9 mouse cellular contexts compared by ENCODE assay signal in genomic region chr9:120776456-120777001, GRCm38 (mm10).
DNase-seq lines count a peak whose midpoint lies in the region; ATAC-seq lines count a peak whose summit lies in the region.
"Had no signal": no experiment of that assay in that cellular context is flagged by ENCODE, and none has a peak within 500 bp of the region (broad histone marks: within the 10 kb centered on the region; RNA-seq: fewer than 3 reads in every experiment).

No protein-coding gene starts in this region.

- no peak overlapping the region for H3K9ac ChIP-seq in heart, embryonic 11.5 days (ENCODE audit: low read depth, low read length)
- H3K9ac ChIP-seq in midbrain, embryonic 11.5 days (ENCODE audit: low read length): no peak overlapping the region
- H3K9ac ChIP-seq: hindbrain, embryonic 15.5 days had no signal

- H3K4me2 ChIP-seq in heart, embryonic 11.5 days: no peak overlapping the region
- no peak overlapping the region for H3K4me2 ChIP-seq in midbrain, embryonic 11.5 days
- H3K4me2 ChIP-seq: hindbrain, embryonic 15.5 days had no signal

- H3K4me3 ChIP-seq in heart, embryonic 11.5 days (ENCODE audit: low read depth, low read length): no peak overlapping the region
- no peak overlapping the region for H3K4me3 ChIP-seq in midbrain, embryonic 11.5 days (ENCODE audit: low read depth, low read length)
- H3K4me3 ChIP-seq: hindbrain, embryonic 15.5 days had no signal

- DNase-seq in adrenal gland, adult 18-20 months (ENCODE audit: low spot score in 2 of 2): peak; percentile 38 to 40
- peak; percentile 94 for DNase-seq in large intestine, adult 2 months (ENCODE audit: low read depth, low spot score)
- DNase-seq in right cerebral cortex, postnatal 25 days: no peak
- no peak for DNase-seq in spleen, postnatal 14 days (ENCODE audit: low spot score in 2 of 2)
- no peak for DNase-seq in midbrain, embryonic 11.5 days (ENCODE audit: low spot score, missing footprints)

- ATAC-seq in CD4-positive, CD25-positive, alpha-beta regulatory T cell, adult 4 months: peak; percentile 93
- no peak for ATAC-seq in heart, embryonic 11.5 days (replicated peaks; ENCODE audit: insufficient number of reproducible peaks, low FRiP score, low TSS enrichment)
- ATAC-seq in megakaryocyte-erythroid progenitor cell, adult 5-6 weeks (replicated peaks; ENCODE audit: low FRiP score, low TSS enrichment, poor library complexity, severe bottlenecking): peak; percentile 72
- ATAC-seq in midbrain, embryonic 11.5 days (ENCODE audit: low FRiP score): no peak

- no peaks in the 10 kb centered on the region for H3K9me3 ChIP-seq in heart, embryonic 11.5 days (replicated peaks; ENCODE audit: control insufficient read depth, low read length)
- no peaks in the 10 kb centered on the region for H3K9me3 ChIP-seq in midbrain, embryonic 11.5 days (ENCODE audit: control insufficient read depth, low read length)
- H3K9me3 ChIP-seq: hindbrain, embryonic 15.5 days had no signal

- peaks cover 23% of the 10 kb centered on the region for H3K4me1 ChIP-seq in heart, embryonic 11.5 days (ENCODE audit: control insufficient read depth, insufficient read depth, low read length)
- no peaks in the 10 kb centered on the region for H3K4me1 ChIP-seq in midbrain, embryonic 11.5 days (ENCODE audit: control insufficient read depth, insufficient read depth, low read length)
- H3K4me1 ChIP-seq: hindbrain, embryonic 15.5 days had no signal

- no peaks in the 10 kb centered on the region for H3K36me3 ChIP-seq in heart, embryonic 11.5 days (ENCODE audit: control insufficient read depth, insufficient read depth, low read length)
- H3K36me3 ChIP-seq in midbrain, embryonic 11.5 days (ENCODE audit: control insufficient read depth, insufficient read depth, low read length): no peaks in the 10 kb centered on the region
- H3K36me3 ChIP-seq: hindbrain, embryonic 15.5 days had no signal

- no peaks in the 10 kb centered on the region for H3K27me3 ChIP-seq in heart, embryonic 11.5 days (ENCODE audit: control insufficient read depth, insufficient read depth, low read length)
- H3K27me3 ChIP-seq in midbrain, embryonic 11.5 days (ENCODE audit: control insufficient read depth, insufficient read depth, low read length): no peaks in the 10 kb centered on the region
- H3K27me3 ChIP-seq: hindbrain, embryonic 15.5 days had no signal

- 17% methylated on average over 4 of the region's 4 CpGs for WGBS in heart, embryonic 11.5 days (ENCODE audit: insufficient replicate concordance)
- 3% methylated on average over 4 of the region's 4 CpGs for WGBS in large intestine, adult 2 months
- 76% methylated on average over 4 of the region's 4 CpGs for WGBS in midbrain, embryonic 11.5 days

- H3K27ac ChIP-seq in heart, embryonic 11.5 days (ENCODE audit: low read depth, low read length): peak overlapping the region; percentile 52; the same call in 1 of the 2 replicates
- H3K27ac ChIP-seq in midbrain, embryonic 11.5 days (ENCODE audit: low read depth, low read length): no peak overlapping the region
- H3K27ac ChIP-seq: hindbrain, embryonic 15.5 days had no signal

Comparison
In these comparisons a context has a peak if more than half of its experiments do, and no peak if none do; other contexts are left out.
1. ATAC-seq: peak in CD4-positive, CD25-positive, alpha-beta regulatory T cell, adult 4 months (single experiment) and megakaryocyte-erythroid progenitor cell, adult 5-6 weeks (single experiment); none in heart, embryonic 11.5 days (single experiment) and midbrain, embryonic 11.5 days (single experiment).
2. DNase-seq: peak in adrenal gland, adult 18-20 months (2 of 2) and large intestine, adult 2 months (single experiment); none in right cerebral cortex, postnatal 25 days (single experiment), spleen, postnatal 14 days (0 of 2) and midbrain, embryonic 11.5 days (single experiment).